Mouse (Mus musculus) forebrain, postnatal 0 days (tissue): ENCODE measurements around the gene Slc44a5. TPM values are rescaled to one million over a fixed set of nuclear protein-coding genes. Genes with fewer than 3 reads are reported as not detected.

Experiments
- ATAC-seq: fragments of 200-750 bp; cut with Nextera tagmentation; 2 replicates; pipeline ENCODE4 v1.8.0; 2017; ENCODE audit warnings: mild to moderate bottlenecking, moderate library complexity
- DNase-seq: peaks from one replicate; pipeline ENCODE4 v3.0.0-alpha.2; 2015
- H3K27ac ChIP-seq: fragments of 300-500 bp; sonication (generic); 2 replicates; pipeline ENCODE4 v1.5.1; 2014; ENCODE audit warnings: low read depth, mild to moderate bottlenecking, antibody characterized with exemption, low read length, moderate library complexity, mixed read lengths
- H3K27me3 ChIP-seq: fragments of 300-500 bp; sonication (generic); 2 replicates; pipeline ENCODE4 v1.6.1; 2014; ENCODE audit warnings: mild to moderate bottlenecking, low read length, mixed read lengths; ENCODE audit not compliant: insufficient read depth
- H3K36me3 ChIP-seq: fragments of 300-500 bp; sonication (generic); 2 replicates; pipeline ENCODE4 v1.6.1; 2014; ENCODE audit warnings: mild to moderate bottlenecking, moderate library complexity; ENCODE audit not compliant: insufficient read depth
- H3K4me1 ChIP-seq: fragments of 300-500 bp; sonication (generic); 2 replicates; pipeline ENCODE4 v1.6.1; 2014; ENCODE audit warnings: antibody characterized with exemption; ENCODE audit not compliant: insufficient read depth
- H3K4me2 ChIP-seq: fragments of 300-500 bp; sonication (generic); 2 replicates; pipeline ENCODE4 v1.6.1; 2014; ENCODE audit warnings: low read depth, mild to moderate bottlenecking, moderate library complexity
- H3K4me3 ChIP-seq: fragments of 300-500 bp; sonication (generic); 2 replicates; pipeline ENCODE4 v1.5.1; 2014; ENCODE audit warnings: low read depth, low read length, mixed read lengths
- H3K9ac ChIP-seq: fragments of 300-500 bp; sonication (generic); 2 replicates; pipeline ENCODE4 v1.6.1; 2014; ENCODE audit warnings: mild to moderate bottlenecking
- H3K9me3 ChIP-seq: fragments of 300-500 bp; sonication (generic); 2 replicates; pipeline ENCODE4 v1.6.1; 2016; ENCODE audit warnings: low read length
- CTCF ChIP-seq: sonication (generic); IDR thresholded peaks from 2 replicates; pipeline ENCODE4 v1.5.1; 2016; ENCODE audit warnings: antibody characterized with exemption, control low read depth, low read depth
- WGBS: fragments of 180-500 bp; shearing (Covaris S2); extraction: QIAGEN DNeasy Blood & Tissue Kit; methylation state at CpG from one replicate; pipeline ENCODE4 v1.1.7; 2014; 5-methylcytosine and 5-hydroxymethylcytosine counted together
- polyA plus RNA-seq: library from polyadenylated mRNA; unstranded; fragments of >200 nt; fragmentation: Nextera tagmentation; extraction: Ambion mirVana; gene quantifications from 2 replicates; pipeline ENCODE4 v1.2.1, GENCODE M21; 2015
- total RNA-seq: library from RNA; depleted of rRNA; stranded (reverse); fragments of >200 nt; gene quantifications from 2 replicates; pipeline ENCODE4 v1.2.3, GENCODE M21; 2014

Gene Slc44a5
- total and polyA plus RNA-seq, 2 experiments from 2014 or later: 8.4 to 39.5 TPM

DNA sequence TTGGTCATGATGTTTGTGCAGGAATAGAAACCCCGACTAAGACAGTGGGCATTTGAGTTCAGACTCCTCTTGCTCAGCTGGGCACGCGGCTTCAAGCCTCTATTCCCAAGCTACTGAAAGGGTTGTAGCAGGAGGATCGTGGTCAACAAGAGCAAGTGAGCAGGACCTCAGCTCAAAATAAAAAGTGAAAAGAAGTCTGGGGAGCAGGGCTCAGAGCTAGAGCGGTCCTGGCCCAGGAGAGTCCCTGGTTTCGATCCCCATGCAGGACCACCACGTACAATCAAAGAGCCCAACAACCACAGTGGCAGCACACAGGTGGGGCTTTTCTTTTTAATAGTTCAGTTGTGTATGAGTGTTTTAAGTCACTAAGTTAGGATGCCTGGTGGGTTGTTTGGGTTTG, 201.5 kb downstream of the Slc44a5 start:
- H3K4me1 ChIP-seq: peaks cover 8% of the 10 kb centered on the region; the same call in 1 of the 2 replicates
- H3K9me3 ChIP-seq: no peaks in the 10 kb centered on the region
- H3K9ac ChIP-seq: no peak overlapping the region
- no peak for TF ChIP-seq CTCF
- H3K27me3 ChIP-seq: no peaks in the 10 kb centered on the region
- H3K36me3 ChIP-seq: no peaks in the 10 kb centered on the region
- ATAC-seq: no peak
- no peak overlapping the region for H3K4me2 ChIP-seq
- H3K27ac ChIP-seq: no peak overlapping the region
- WGBS: 95% methylated on average over 7 of the region's 7 CpGs
- H3K4me3 ChIP-seq: no peak overlapping the region
- no peak for DNase-seq

DNA sequence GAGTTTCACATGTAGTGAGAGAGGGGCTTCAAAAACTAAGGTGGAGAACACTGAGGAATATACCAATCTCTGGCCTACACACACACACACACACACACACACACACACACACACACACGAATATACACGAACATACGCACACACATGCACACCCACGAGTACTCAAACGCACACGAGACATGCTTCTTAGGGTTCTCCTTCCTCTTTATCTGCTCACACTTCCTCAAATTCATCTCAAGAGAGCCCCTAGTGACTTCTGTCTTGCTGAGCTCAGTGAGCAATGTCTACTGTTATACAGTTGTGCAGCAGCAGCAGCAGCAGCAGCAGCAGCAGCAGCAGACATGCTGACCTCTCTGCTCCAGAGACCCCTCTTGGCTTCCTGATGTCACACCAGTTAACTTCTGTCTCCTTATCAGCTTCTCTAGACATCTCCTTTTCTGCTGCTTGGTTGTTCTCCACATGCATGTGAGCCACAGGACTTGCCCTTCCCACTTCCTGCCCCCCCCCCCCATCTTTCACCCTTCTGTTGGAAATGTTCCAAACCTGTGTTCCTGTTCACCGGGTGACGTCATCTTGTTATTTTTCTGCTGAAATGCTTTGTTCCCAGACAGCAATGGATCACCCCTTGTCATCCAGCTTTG, 204.5 kb downstream of the Slc44a5 start:
- 75% methylated on average over 8 of the region's 8 CpGs for WGBS
- no peaks in the 10 kb centered on the region for H3K27me3 ChIP-seq
- no peak for DNase-seq
- no peak overlapping the region for H3K9ac ChIP-seq
- no peak overlapping the region for H3K4me2 ChIP-seq
- H3K4me3 ChIP-seq: no peak overlapping the region
- no peaks in the 10 kb centered on the region for H3K36me3 ChIP-seq
- H3K27ac ChIP-seq: no peak overlapping the region
- no peaks in the 10 kb centered on the region for H3K4me1 ChIP-seq
- TF ChIP-seq CTCF: no peak
- H3K9me3 ChIP-seq: no peaks in the 10 kb centered on the region
- ATAC-seq: no peak

DNA sequence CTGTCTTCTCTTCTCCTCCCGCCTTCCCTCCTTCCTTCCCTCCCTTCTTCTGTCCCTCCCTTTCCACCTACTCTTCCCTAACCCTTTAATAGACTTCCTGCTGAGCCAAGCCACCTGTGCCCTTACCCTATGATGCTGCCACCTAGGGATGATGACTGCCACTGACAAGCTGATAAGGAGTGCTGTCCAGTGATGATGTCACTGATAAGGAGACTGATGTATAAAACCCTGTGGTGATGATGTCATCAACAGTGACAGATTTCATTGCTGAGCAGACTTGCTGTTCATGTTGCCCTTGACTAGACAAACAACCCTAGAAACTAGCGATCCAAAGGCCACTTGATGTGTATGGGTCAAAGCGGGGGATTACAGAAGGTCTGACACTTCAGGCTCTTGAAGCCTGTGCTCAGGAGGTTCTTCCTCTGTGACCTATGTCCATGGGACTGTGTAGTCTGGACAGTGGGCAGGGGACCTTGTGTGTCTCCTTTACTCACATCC, 206.2 kb downstream of the Slc44a5 start:
- DNase-seq (no peak), ATAC-seq (no peak)
- no peaks in the 10 kb centered on the region for H3K27me3 ChIP-seq
- H3K4me2 ChIP-seq: no peak overlapping the region
- no peaks in the 10 kb centered on the region for H3K4me1 ChIP-seq
- H3K36me3 ChIP-seq: no peaks in the 10 kb centered on the region
- H3K4me3 ChIP-seq: no peak overlapping the region
- no peak overlapping the region for H3K27ac ChIP-seq
- no peak overlapping the region for H3K9ac ChIP-seq
- H3K9me3 ChIP-seq: no peaks in the 10 kb centered on the region
- WGBS: 97% methylated on average over 2 of the region's 3 CpGs
- no peak for TF ChIP-seq CTCF

GRCm38 (mm10) chr3:154182987-154183386, 209.8 kb downstream of the Slc44a5 start:
- DNase-seq (no peak), ATAC-seq (no peak)
- no peak overlapping the region for H3K4me2 ChIP-seq
- H3K27me3 ChIP-seq: no peaks in the 10 kb centered on the region
- H3K27ac ChIP-seq: no peak overlapping the region
- no peak overlapping the region for H3K9ac ChIP-seq
- no peak for TF ChIP-seq CTCF
- H3K9me3 ChIP-seq: no peaks in the 10 kb centered on the region
- 97% methylated on average over 7 of the region's 7 CpGs for WGBS
- no peak overlapping the region for H3K4me3 ChIP-seq
- H3K36me3 ChIP-seq: no peaks in the 10 kb centered on the region
- no peaks in the 10 kb centered on the region for H3K4me1 ChIP-seq

DNA sequence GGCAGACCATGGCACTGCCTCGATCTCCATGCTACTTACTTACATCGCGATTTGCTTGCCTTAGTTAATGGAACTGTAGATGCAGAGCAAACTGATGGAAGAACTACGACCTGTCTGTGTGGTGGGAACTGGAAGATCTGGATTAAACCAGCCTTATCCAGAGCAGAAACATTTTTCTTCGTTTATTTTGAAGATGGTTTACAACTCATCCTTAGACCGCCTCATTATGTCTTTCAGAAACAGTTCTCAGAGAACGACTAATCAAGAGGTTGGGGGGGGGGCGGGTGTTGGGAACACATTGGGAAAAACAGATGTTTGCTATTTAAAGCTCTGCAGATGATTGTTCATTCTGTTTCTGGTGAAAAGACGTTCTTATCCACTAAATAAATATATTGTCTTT, 210.7 kb downstream of the Slc44a5 start:
- Histone ChIP-seq H3K9me3 (no peaks in the 10 kb centered on the region), H3K9ac (no peak overlapping the region), H3K4me1 (no peaks in the 10 kb centered on the region), H3K27ac (peak overlapping the region; percentile 62; the same call in 1 of the 2 replicates), H3K4me2 (no peak overlapping the region), H3K4me3 (no peak overlapping the region), H3K36me3 (no peaks in the 10 kb centered on the region), H3K27me3 (no peaks in the 10 kb centered on the region)
- DNase-seq: no peak
- ATAC-seq: peak; percentile 69
- TF ChIP-seq CTCF: no peak
- WGBS: 75% methylated on average over 9 of the region's 9 CpGs

DNA sequence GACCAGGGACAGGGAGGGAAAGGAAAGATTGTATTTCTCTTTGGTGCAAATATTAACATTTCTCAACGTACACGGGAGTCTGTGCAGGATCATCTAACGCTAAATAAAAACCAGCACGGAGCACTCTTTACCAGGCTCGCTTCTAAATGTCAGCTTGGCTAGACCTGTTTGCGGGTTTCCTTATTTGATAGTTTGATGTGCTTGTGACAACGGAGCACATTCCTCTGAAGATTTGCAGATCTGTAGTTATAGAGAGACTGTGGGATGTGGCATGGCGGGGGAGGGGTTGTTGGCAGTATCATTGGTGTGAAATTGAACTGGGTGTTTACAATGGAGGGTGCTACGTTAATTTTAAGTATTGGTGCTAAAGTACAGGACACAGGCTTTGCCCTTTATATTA, 215.4 kb downstream of the Slc44a5 start:
- ATAC-seq (no peak), DNase-seq (no peak)
- no peak for TF ChIP-seq CTCF
- Histone ChIP-seq H3K4me1 (peaks cover 5% of the 10 kb centered on the region; the same call in 1 of the 2 replicates), H3K27ac (no peak overlapping the region), H3K4me3 (no peak overlapping the region), H3K4me2 (no peak overlapping the region), H3K9ac (no peak overlapping the region), H3K36me3 (no peaks in the 10 kb centered on the region), H3K27me3 (no peaks in the 10 kb centered on the region), H3K9me3 (no peaks in the 10 kb centered on the region)
- 58% methylated on average over 9 of the region's 9 CpGs for WGBS

DNA sequence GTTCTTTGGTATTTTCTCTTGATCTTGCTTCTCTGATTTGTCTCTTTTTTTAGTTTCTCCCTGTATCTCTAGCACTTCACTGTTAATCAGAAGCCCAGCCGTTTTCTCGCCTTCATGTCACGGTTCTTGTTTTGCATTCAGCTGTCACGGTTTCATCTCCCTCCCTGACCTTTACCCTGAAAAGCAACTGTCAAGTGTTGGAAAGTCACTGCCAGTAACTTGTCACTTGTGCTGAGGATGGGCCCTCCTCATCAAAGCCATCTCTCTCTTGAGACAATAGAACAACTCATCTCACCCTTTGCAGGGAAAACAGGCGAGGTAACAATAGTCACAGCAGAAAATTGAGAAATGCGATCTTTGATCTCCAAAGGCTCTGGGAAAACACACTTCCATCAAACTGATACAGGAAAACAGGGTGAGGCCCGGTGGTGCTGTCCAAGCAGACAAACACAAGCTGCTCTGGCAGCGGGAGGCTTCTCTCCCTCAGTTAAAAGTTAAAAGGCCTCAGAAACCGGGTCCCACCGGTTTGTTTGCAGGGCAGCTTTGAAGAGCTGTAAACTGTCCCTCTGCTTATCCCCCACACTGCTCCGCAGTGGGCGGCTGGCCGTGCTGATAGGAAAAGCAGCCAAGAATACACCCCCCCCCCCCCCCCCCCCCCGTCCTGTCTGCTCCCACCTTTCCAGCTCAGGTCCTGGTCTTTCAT, 219.2 kb downstream of the Slc44a5 start:
- H3K27me3 ChIP-seq: no peaks in the 10 kb centered on the region
- no peak overlapping the region for H3K4me2 ChIP-seq
- 0 out of 2 replicates have a peak overlapping the region, but pooled peaks have one; percentile 21 for H3K27ac ChIP-seq
- no peak for TF ChIP-seq CTCF
- H3K9me3 ChIP-seq: no peaks in the 10 kb centered on the region
- no peak overlapping the region for H3K4me3 ChIP-seq
- H3K9ac ChIP-seq: no peak overlapping the region
- DNase-seq: no peak
- H3K4me1 ChIP-seq: peaks cover 5% of the 10 kb centered on the region; the same call in 1 of the 2 replicates
- ATAC-seq: peak; percentile 16; the same call in 1 of the 2 replicates
- WGBS: 20% methylated on average over 14 of the region's 14 CpGs
- no peaks in the 10 kb centered on the region for H3K36me3 ChIP-seq
